Mouse (Mus musculus) olfactory bulb, adult 2 months (tissue): ENCODE results near the gene Rex1bd.

Experiments used
- CTCF ChIP-seq: fragments of 200-500 bp; IDR thresholded peaks from 2 replicates; pipeline ENCODE4 v1.5.1; 2012; ENCODE audit warnings: low read depth, mild to moderate bottlenecking, low read length, moderate library complexity; ENCODE audit not compliant: insufficient read depth
- POLR2A ChIP-seq: fragments of 200-500 bp; IDR thresholded peaks from 2 replicates; pipeline ENCODE4 v1.6.1; 2012; ENCODE audit warnings: mild to moderate bottlenecking, low read depth, low read length, moderate library complexity; ENCODE audit not compliant: insufficient read depth

GRCm38 (mm10) chr8:70509281-70509952 is 2.9 kb upstream of the Rex1bd start:
- TF ChIP-seq CTCF (no peak), POLR2A (no peak)
